Mouse (Mus musculus): Measurements from ENCODE around the gene Dnmt3l. TPM values are rescaled to one million over a fixed set of nuclear protein-coding genes. Genes with fewer than 3 reads are reported as not detected.
A peak's percentile ranks its signal among the peaks of the same experiment; 100 is the strongest.
"Not testable (repeated sequence)": the region's sequence is repeated elsewhere in the genome, so short reads cannot be mapped to it uniquely, and the experiment has no call there.

The Dnmt3l gene
- polyA plus RNA-seq, 1 experiment from 2014 or later, result not detected

- DNase-seq (ENCODE audit: low spot score), result peak; percentile 91
- Histone ChIP-seq H3K4me1 (replicated peaks; ENCODE audit: control insufficient read depth, insufficient read depth, low read length) (peaks cover 21% of the 10 kb centered on the region), H3K9me3 (ENCODE audit: control insufficient read depth, low read length) (no peaks in the 10 kb centered on the region), H3K4me2 (replicated peaks) (peak overlapping the region; percentile 83), H3K9ac (peak overlapping the region; percentile 87), H3K27ac (peak overlapping the region; percentile 94), H3K27me3 (ENCODE audit: control insufficient read depth, insufficient read depth, low read length) (no peaks in the 10 kb centered on the region), H3K36me3 (replicated peaks; ENCODE audit: control insufficient read depth, insufficient read depth) (no peaks in the 10 kb centered on the region), H3K4me3 (replicated peaks; ENCODE audit: low read length) (peak overlapping the region; percentile 77)
- peak; percentile 95 for ATAC-seq (ENCODE audit: low FRiP score)
- WGBS, result under 1% methylated on average over 59 of the region's 59 CpGs
These were observed 32.4 kb upstream of the Dnmt3l start for GRCm38 (mm10) chr10:78009184-78009944.

- ATAC-seq (ENCODE audit: low FRiP score), result no peak
- H3K4me3 ChIP-seq (replicated peaks; ENCODE audit: low read length), result peak within 1 kb of the TSS; percentile 77
- H3K9me3 ChIP-seq (ENCODE audit: control insufficient read depth, low read length), result no peaks in the 10 kb centered on the region
- peak within 1 kb of the TSS; percentile 94 for H3K27ac ChIP-seq
- H3K4me2 ChIP-seq (replicated peaks), result peak within 1 kb of the TSS; percentile 83
- H3K9ac ChIP-seq, result peak within 1 kb of the TSS; percentile 87
- DNase-seq (ENCODE audit: low spot score), result no peak
- no peaks in the 10 kb centered on the region for H3K27me3 ChIP-seq (ENCODE audit: control insufficient read depth, insufficient read depth, low read length)
- H3K36me3 ChIP-seq (replicated peaks; ENCODE audit: control insufficient read depth, insufficient read depth), result no peaks in the 10 kb centered on the region
- H3K4me1 ChIP-seq (replicated peaks; ENCODE audit: control insufficient read depth, insufficient read depth, low read length), result peaks cover 21% of the 10 kb centered on the region
- 2% methylated on average over 9 of the region's 9 CpGs for WGBS
These were observed 31.8 kb upstream of the Dnmt3l start, which contains the start of gene Pfkl for GRCm38 (mm10) chr10:78009945-78010293. TSS of gene Pfkl (minus strand) at chr10:78010083.

- no peak overlapping the region for H3K9ac ChIP-seq
- 16% methylated on average over 10 of the region's 10 CpGs for WGBS
- ATAC-seq (ENCODE audit: low FRiP score) (no peak), DNase-seq (ENCODE audit: low spot score) (no peak)
- peaks cover 21% of the 10 kb centered on the region for H3K4me1 ChIP-seq (replicated peaks; ENCODE audit: control insufficient read depth, insufficient read depth, low read length)
- no peaks in the 10 kb centered on the region for H3K9me3 ChIP-seq (ENCODE audit: control insufficient read depth, low read length)
- H3K36me3 ChIP-seq (replicated peaks; ENCODE audit: control insufficient read depth, insufficient read depth), result no peaks in the 10 kb centered on the region
- H3K27me3 ChIP-seq (ENCODE audit: control insufficient read depth, insufficient read depth, low read length), result no peaks in the 10 kb centered on the region
- H3K4me2 ChIP-seq (replicated peaks), result peak overlapping the region; percentile 83; the same call in 1 of the 2 replicates
- H3K27ac ChIP-seq, result no peak overlapping the region
- H3K4me3 ChIP-seq (replicated peaks; ENCODE audit: low read length), result no peak overlapping the region
These were observed 31.4 kb upstream of the Dnmt3l start for GRCm38 (mm10) chr10:78010335-78010734.

- ATAC-seq (ENCODE audit: low FRiP score); H3K9ac ChIP-seq; H3K9me3 ChIP-seq (ENCODE audit: control insufficient read depth, low read length); H3K4me3 ChIP-seq (replicated peaks; ENCODE audit: low read length); H3K36me3 ChIP-seq (replicated peaks; ENCODE audit: control insufficient read depth, insufficient read depth); H3K4me2 ChIP-seq (replicated peaks); DNase-seq (ENCODE audit: low spot score); H3K27ac ChIP-seq; H3K27me3 ChIP-seq (ENCODE audit: control insufficient read depth, insufficient read depth, low read length): not testable (repeated sequence)
- peaks cover 21% of the 10 kb centered on the region for H3K4me1 ChIP-seq (replicated peaks; ENCODE audit: control insufficient read depth, insufficient read depth, low read length)
- WGBS, result 95% methylated on average over 5 of the region's 5 CpGs
These were observed 30.6 kb upstream of the Dnmt3l start for GRCm38 (mm10) chr10:78011116-78011515.

- Histone ChIP-seq H3K9ac (no peak overlapping the region), H3K4me1 (replicated peaks; ENCODE audit: control insufficient read depth, insufficient read depth, low read length) (peaks cover 10% of the 10 kb centered on the region), H3K9me3 (ENCODE audit: control insufficient read depth, low read length) (no peaks in the 10 kb centered on the region), H3K27ac (no peak overlapping the region), H3K4me3 (replicated peaks; ENCODE audit: low read length) (no peak overlapping the region), H3K27me3 (ENCODE audit: control insufficient read depth, insufficient read depth, low read length) (no peaks in the 10 kb centered on the region), H3K4me2 (replicated peaks) (no peak overlapping the region), H3K36me3 (replicated peaks; ENCODE audit: control insufficient read depth, insufficient read depth) (no peaks in the 10 kb centered on the region)
- DNase-seq (ENCODE audit: low spot score) (no peak), ATAC-seq (ENCODE audit: low FRiP score) (no peak)
- 94% methylated on average over 18 of the region's 18 CpGs for whole genome bisulfite sequencing
These were observed 28.9 kb upstream of the Dnmt3l start for GRCm38 (mm10) chr10:78012661-78013495.

- WGBS, result 89% methylated on average over 1 of the region's 1 CpGs
These were observed 26.3 kb upstream of the Dnmt3l start for GRCm38 (mm10) chr10:78015489-78015888.

GRCm38 (mm10) chr10:78016366-78016765 lies 25.4 kb upstream of the Dnmt3l start:
- Histone ChIP-seq H3K27ac (no peak overlapping the region), H3K4me1 (replicated peaks; ENCODE audit: control insufficient read depth, insufficient read depth, low read length) (no peaks in the 10 kb centered on the region), H3K27me3 (ENCODE audit: control insufficient read depth, insufficient read depth, low read length) (no peaks in the 10 kb centered on the region), H3K9ac (no peak overlapping the region), H3K9me3 (ENCODE audit: control insufficient read depth, low read length) (no peaks in the 10 kb centered on the region), H3K4me3 (replicated peaks; ENCODE audit: low read length) (no peak overlapping the region), H3K4me2 (replicated peaks) (no peak overlapping the region), H3K36me3 (replicated peaks; ENCODE audit: control insufficient read depth, insufficient read depth) (no peaks in the 10 kb centered on the region)
- DNase-seq (ENCODE audit: low spot score) (no peak), ATAC-seq (ENCODE audit: low FRiP score) (no peak)
- WGBS, result 53% methylated on average over 5 of the region's 5 CpGs

More at GRCm38 (mm10) chr10:78015489-78015888, 26.3 kb upstream of the Dnmt3l start:
- H3K36me3 ChIP-seq (replicated peaks; ENCODE audit: control insufficient read depth, insufficient read depth), result no peaks in the 10 kb centered on the region
- DNase-seq (ENCODE audit: low spot score) (no peak), ATAC-seq (ENCODE audit: low FRiP score) (no peak)
- no peaks in the 10 kb centered on the region for H3K4me1 ChIP-seq (replicated peaks; ENCODE audit: control insufficient read depth, insufficient read depth, low read length)
- no peak overlapping the region for H3K9ac ChIP-seq
- H3K27me3 ChIP-seq (ENCODE audit: control insufficient read depth, insufficient read depth, low read length), result no peaks in the 10 kb centered on the region
- H3K9me3 ChIP-seq (ENCODE audit: control insufficient read depth, low read length), result no peaks in the 10 kb centered on the region
- no peak overlapping the region for H3K27ac ChIP-seq
- no peak overlapping the region for H3K4me3 ChIP-seq (replicated peaks; ENCODE audit: low read length)
- no peak overlapping the region for H3K4me2 ChIP-seq (replicated peaks)

- H3K27me3 ChIP-seq (ENCODE audit: control insufficient read depth, insufficient read depth, low read length), result no peaks in the 10 kb centered on the region
- DNase-seq (ENCODE audit: low spot score) (peak; percentile 92), ATAC-seq (ENCODE audit: low FRiP score) (no peak)
- no peaks in the 10 kb centered on the region for H3K4me1 ChIP-seq (replicated peaks; ENCODE audit: control insufficient read depth, insufficient read depth, low read length)
- H3K9ac ChIP-seq, result no peak overlapping the region
- H3K4me3 ChIP-seq (replicated peaks; ENCODE audit: low read length), result peak overlapping the region; percentile 15
- H3K4me2 ChIP-seq (replicated peaks), result peak overlapping the region; percentile 49
- H3K36me3 ChIP-seq (replicated peaks; ENCODE audit: control insufficient read depth, insufficient read depth), result no peaks in the 10 kb centered on the region
- WGBS, result 16% methylated on average over 19 of the region's 19 CpGs
- H3K27ac ChIP-seq, result no peak overlapping the region
- H3K9me3 ChIP-seq (ENCODE audit: control insufficient read depth, low read length), result no peaks in the 10 kb centered on the region
These were observed 22.9 kb upstream of the Dnmt3l start for GRCm38 (mm10) chr10:78018797-78019203.

- Histone ChIP-seq H3K27ac (no peak overlapping the region), H3K4me1 (replicated peaks; ENCODE audit: control insufficient read depth, insufficient read depth, low read length) (no peaks in the 10 kb centered on the region), H3K36me3 (replicated peaks; ENCODE audit: control insufficient read depth, insufficient read depth) (no peaks in the 10 kb centered on the region), H3K9ac (no peak overlapping the region), H3K27me3 (ENCODE audit: control insufficient read depth, insufficient read depth, low read length) (no peaks in the 10 kb centered on the region), H3K9me3 (ENCODE audit: control insufficient read depth, low read length) (no peaks in the 10 kb centered on the region), H3K4me3 (replicated peaks; ENCODE audit: low read length) (no peak overlapping the region), H3K4me2 (replicated peaks) (no peak overlapping the region)
- whole genome bisulfite sequencing, result 78% methylated on average over 4 of the region's 4 CpGs
- no peak for ATAC-seq (ENCODE audit: low FRiP score)
- no peak for DNase-seq (ENCODE audit: low spot score)
These were observed 22.5 kb upstream of the Dnmt3l start for GRCm38 (mm10) chr10:78019291-78019690.

All from hindbrain, embryonic 14.5 days (tissue).